Mouse (Mus musculus): ENCODE data around the gene Ube2u.

Ube2u gene

DNA sequence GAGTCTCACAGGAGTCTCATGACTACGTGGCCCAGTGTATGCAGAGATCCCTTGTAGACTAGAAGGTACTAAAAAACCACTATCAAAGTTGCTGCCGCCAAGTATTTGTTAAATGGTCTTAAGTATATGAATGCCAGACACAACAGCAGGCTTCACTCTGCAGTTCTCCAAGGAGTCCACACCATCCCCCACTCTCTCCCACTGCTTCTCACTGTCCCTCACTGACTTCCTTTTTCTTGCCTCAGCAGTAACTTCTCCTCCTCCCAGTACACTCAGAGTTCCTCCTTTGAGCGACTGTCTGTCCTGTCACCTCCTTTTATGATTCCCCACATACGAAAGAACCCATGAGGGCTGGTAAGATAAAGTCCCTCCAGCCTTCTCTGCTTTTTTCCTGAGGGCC is 69.3 kb downstream of the Ube2u start:
- no peak for DNase-seq (ENCODE audit: low spot score)

DNA sequence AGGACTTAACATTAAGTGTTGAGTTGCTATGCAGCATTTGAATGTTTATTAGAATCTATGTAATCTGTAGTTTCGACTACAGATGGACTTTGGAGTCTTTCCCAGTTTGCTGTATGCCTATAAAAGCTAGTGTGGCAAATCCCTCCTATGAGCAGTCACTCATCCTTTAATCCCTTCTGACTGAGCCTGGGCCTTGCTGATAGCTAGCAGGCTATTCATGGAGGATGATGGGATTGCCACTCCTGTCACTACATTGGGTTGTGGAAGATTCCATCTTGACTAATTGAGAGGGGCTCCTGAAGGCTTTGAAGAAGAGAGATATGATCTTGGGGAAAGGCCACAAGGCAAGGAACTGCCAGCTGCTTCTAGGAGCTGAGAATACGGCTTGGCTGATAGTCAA is 74.6 kb downstream of the Ube2u start:
- DNase-seq (ENCODE audit: low spot score), result no peak

DNA sequence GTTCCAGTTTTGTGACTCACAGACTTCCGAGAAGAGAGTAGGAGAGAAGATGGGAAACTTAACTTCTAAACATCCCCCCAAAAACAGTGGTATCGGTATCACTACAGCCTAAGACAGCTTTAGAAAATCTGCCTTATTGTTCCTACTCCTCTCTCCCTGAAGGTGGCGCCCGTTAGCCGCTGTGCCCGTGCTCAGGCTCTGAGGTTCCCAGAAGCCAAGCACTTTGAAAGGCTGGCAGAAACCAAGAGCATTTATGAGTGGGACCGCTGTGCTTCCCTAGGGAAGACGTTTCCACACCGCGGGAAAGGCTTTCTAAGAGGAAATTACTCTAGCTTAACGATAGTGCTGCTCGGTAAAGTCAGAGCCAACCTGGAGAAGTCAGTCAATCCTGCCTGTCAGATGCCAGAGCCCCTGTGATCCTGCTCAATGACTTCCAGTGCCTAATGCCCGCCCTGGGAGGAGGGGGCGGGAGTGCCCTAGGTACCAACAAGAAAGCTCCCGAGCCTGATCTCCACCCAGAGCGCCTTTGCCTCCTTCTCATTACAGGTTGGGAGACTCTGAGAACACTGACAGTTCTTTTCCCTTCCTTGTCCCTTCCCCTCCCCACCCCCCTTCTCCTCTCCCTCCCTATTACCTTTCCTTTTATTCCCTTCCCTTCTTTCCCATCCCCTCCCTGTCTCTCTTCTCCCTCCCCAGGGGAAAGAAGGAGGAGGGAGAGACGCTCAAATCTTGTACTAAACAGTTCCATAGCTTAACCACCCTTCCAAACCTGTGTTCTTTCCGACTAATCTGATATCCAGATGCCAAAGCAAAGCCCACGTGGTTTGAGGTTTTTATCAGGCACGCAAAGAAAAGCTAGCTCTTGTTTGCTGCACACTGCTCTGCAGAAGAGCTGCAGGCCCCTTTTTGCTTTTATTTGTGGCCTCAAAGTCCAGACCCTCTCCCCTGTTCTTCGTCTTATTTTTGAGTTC is 109.9 kb downstream of the Ube2u start:
- peak; percentile 60 for DNase-seq (ENCODE audit: low spot score)

DNA sequence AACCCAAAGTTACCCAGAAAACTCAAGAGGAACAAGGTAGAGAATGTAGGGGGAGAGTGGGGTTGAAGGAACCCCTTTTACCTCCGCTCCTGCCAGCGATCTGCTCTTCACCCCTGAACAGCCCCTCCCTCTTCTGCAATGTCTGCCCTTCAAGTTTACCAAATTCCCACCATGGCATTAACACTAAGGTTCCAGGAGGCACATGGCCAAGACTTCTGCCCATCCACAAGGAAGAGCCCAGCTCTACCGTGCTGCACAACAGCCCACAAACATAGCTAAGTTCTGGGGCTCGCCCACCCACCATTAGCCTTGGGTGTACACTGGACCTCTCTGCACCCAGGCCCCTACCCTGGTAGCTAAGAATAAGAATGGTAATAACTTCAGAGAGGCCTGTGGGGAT is 117.1 kb downstream of the Ube2u start:
- no peak for DNase-seq (ENCODE audit: low spot score)

DNA sequence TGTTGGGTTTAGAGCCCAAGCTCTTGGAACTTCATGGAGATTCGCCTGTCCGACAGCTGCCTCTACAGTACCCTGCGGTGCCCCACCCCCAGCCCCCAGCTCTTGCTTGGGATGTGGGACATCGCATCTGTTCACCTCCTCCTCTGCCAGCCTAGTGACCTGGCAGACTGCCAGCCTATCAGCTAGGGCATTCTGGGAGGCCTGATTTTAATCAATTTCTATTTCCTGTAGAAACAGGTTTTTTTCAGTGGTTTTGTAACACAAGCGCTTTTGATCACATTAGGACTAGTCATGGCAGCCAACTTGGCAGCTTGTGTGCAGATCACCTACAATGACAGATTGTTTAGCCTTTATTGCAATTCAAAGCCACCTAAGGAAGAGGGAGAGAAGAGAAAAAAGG is 118.0 kb downstream of the Ube2u start:
- no peak for DNase-seq (ENCODE audit: low spot score)

DNA sequence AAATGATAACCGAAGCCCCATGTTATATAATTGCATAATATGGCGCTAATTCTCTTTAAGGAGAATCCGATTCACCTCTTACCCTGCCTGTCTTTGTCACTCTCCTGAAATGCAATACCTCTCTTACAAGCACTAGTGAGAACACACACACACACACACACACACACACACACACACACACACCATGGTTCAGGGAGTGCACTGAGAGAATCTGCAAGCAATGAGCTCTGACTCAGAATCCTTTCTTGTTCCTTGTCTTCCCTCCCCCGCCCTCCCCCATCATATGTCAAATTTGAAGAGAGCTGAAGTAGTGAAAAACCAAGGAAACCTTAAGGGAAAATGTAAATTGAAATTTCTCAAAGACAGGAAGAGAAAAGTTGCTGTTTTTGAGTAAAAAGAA is 118.4 kb downstream of the Ube2u start:
- no peak for DNase-seq (ENCODE audit: low spot score)

Data from ovary, postnatal 10 days (tissue).